Mouse (Mus musculus): ENCODE results near the gene Flywch1.
A peak's percentile ranks its signal among the peaks of the same experiment; 100 is the strongest.

Flywch1 gene

GRCm38 (mm10) chr17:23744651-23745050 lies 26.8 kb downstream of the Flywch1 start:
- DNase-seq (ENCODE audit: extremely low spot score, low spot score), result peak; percentile 33

GRCm38 (mm10) chr17:23744076-23744475 lies 27.3 kb downstream of the Flywch1 start:
- no peak for DNase-seq (ENCODE audit: extremely low spot score, low spot score)

- DNase-seq (ENCODE audit: extremely low spot score, low spot score), result no peak
Observed at GRCm38 (mm10) chr17:23742941-23743340, 28.5 kb downstream of the Flywch1 start.

- DNase-seq (ENCODE audit: extremely low spot score, low spot score), result peak; percentile 37
Observed at GRCm38 (mm10) chr17:23742210-23742793, 29.1 kb downstream of the Flywch1 start.

GRCm38 (mm10) chr17:23741359-23742209 lies 29.8 kb downstream of the Flywch1 start:
- no peak for DNase-seq (ENCODE audit: extremely low spot score, low spot score)

DNA sequence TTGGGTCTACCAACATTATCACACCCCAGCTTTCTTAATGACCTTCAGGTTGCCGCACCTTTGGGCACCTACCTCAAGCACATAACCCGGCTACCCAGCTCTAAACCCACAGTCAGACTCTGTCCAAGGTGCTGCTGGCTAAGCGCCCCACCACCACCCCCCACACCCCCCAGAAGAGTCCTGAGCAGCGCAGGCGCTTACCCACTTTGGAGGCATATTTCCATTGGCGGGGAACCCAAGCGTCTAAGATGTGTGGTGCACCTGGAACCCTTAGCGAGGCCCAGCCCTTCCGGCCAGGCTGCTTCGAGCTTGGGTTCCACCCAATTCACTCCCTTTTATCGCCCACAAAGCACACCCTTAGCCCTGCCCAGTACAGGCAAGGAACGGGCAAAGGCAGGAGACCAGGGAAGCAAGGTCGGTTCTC lies 30.8 kb downstream of the Flywch1 start, which contains the start of gene Paqr4:
Paqr4 (minus strand) TSS at position 270 of the 424 bp plus-strand sequence.
- no peak for DNase-seq (ENCODE audit: extremely low spot score, low spot score)

- DNase-seq (ENCODE audit: extremely low spot score, low spot score), result peak; percentile 88
Observed at GRCm38 (mm10) chr17:23740136-23740584, 31.2 kb downstream of the Flywch1 start.

DNA sequence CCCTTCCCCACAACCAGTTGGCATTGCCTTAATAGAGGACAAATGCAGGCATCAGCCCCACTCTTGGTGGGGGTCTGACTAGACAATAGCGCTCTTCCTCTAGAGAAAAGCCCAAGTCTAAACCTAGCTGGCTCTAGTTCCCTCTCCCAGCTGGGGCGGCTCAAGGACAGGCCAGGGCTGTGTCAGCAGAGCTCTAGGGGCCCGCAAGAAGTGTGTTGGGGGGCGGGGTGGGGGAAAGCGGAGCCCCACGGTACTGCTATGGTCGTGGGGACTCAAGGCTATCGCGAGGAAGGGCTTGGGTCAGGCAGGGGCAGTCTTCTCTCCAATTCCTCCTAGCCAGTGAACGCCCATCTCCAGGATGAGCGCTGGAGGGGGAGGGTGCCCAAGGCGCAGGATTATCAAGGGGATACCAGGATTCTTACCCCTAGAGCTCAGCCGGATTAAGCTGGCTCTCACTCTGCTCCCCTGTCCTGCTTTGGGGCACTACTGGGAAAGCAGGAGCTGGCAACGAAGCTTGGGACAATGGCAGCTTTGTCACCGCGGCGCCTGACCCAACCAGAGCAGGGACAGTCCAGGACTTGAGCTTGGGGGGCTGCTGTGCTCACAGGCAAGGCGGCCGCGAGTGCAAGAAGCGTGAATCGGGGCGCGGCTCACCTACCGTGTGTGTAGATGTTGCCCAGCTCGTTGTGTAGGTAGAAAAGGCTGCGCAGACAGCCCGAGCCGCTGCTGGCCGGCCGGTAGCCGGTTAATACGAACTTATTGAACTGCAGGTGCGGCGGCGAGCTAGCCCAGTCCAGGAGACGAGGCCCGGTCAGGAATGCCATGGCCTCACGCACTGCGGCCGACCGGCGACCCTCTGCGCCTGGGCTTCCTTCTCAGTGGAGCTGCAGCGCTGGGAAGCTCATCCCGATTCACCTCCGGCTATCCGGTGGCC lies 31.9 kb downstream of the Flywch1 start:
- no peak for DNase-seq (ENCODE audit: extremely low spot score, low spot score)

GRCm38 (mm10) chr17:23738836-23739201 lies 32.6 kb downstream of the Flywch1 start:
- no peak for DNase-seq (ENCODE audit: extremely low spot score, low spot score)

DNA sequence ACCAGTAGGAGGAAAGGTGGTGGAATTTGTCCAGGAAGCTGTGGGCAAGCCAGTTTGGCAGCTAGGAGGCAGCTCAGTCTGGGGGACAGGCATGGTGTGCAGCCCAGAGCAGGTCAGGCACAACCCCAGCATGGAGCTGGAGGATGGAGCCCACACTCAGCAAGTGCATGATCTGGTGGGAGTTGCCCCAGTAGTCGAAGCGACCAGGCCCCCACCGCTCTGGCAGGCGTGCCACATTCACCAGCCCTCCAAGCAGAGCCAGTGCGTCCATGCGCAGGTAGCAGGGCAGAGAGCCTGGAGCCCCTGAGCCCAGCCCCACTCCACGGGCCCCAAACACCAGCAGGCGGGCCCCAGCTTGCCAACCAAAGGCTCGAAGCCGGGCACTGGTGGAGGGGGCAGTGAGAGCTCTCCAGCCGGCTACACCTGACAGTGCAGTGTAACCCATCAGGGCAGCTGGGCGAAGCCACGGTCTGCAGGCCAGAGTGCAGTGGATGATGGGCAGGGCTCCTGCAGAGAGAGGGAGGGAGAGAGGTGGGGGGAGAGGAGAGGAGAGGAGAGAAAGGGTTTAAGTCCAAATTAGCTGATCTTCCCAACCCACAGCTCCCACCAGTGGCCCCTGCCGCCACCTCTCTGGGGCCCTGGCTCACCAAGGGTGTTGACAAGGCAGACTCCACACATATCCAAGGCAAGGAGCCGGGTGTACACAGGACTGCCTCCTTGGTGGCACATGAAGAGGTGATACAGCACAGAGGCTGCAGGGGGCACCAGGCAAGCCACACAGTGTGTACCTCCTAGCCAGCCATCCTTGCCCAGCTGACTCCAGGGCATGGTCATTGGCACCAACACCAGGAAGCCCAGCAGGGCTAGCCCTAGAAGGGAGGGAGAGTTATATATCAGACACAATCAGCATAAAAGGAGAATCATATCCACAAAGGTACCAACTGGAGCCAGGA lies 33.6 kb downstream of the Flywch1 start:
- no peak for DNase-seq (ENCODE audit: extremely low spot score, low spot score)

DNA sequence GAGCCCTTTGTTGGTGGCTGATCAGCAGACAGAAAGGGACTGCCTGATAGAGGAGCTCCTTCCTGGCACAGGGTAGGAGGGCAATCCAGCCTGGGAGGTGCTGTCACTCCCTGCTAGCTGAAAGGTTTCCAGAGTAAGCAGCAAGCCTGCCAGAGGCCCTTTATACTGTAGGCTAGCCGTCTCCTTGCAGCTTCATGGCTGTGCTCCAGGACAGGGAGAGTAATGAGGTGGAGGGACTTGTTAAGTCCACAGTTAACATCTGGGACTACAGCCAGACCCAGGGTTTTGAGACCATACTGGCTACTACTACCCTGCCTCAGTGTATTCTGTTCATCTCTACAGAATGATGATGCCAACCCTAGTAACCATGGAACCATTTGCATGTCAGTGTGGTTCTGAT lies 37.1 kb downstream of the Flywch1 start:
- DNase-seq (ENCODE audit: extremely low spot score, low spot score), result no peak

- no peak for DNase-seq (ENCODE audit: extremely low spot score, low spot score)
Observed at GRCm38 (mm10) chr17:23730441-23730840, 41.0 kb downstream of the Flywch1 start.

DNA sequence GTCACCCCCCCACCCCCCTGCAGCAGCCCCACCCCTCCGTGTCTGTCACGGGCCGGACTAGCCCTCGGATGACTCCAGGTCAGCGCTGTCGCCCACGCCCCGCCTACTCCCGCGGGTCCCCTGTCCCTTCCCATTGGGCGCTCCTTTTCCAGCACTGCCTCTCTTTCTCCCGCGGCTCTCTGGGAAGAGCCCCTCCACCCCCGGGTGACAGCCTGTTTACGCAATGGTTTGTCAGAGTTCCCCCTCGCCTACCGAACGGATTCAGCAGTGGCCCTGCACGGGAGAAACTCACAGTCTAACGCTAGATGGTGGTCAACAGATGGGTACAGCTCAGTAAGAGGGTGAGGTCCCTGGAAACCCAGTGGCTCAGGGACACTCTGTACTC lies 44.7 kb downstream of the Flywch1 start:
- peak; percentile 80 for DNase-seq (ENCODE audit: extremely low spot score, low spot score)

GRCm38 (mm10) chr17:23725999-23726757 lies 45.2 kb downstream of the Flywch1 start, which contains the start of gene Pkmyt1:
Gene Pkmyt1 (plus strand): TSS chr17:23726336.
- peak; percentile 92 for DNase-seq (ENCODE audit: extremely low spot score, low spot score)

- DNase-seq (ENCODE audit: extremely low spot score, low spot score), result no peak
Observed at GRCm38 (mm10) chr17:23725477-23725876, 45.9 kb downstream of the Flywch1 start.

DNA sequence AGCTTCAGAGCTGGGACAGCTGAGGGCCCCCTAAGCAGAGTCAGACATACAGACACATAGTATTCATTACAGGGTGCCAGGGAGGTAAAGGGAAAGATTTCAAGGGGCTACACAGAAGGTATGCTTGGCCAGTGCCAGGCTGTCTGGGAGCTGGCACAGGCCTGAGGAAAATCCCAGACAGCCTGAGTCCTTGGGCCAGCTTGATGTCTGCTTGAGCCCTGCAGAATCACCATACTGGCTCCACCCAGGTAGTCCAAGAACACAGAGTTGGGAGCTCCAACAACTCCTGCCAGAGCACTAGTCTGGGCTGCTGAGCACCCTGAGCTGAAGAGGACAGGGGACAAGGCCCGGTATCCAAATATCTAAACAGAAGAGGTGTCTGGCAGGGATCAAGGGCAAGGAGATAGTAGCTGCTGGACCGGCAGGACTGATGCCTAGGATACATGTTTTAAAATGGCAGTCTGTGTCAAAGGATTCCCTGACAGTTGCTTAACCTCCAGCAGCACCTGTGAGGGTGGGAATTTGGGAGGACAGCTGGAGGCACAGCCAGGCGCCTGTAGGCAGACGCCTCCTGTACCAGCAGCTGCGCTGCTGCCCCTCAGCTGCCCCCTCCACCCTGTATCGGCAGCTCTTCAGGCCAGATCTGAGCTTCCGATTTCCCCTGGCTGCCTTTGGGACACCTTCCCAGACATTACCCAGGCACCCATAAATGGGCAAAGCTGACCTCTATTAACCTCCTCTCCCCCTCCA lies 48.9 kb downstream of the Flywch1 start, which contains the start of gene 1520401A03Rik:
1520401A03Rik (minus strand) TSS at position 408 of the 750 bp plus-strand sequence.
- DNase-seq (ENCODE audit: extremely low spot score, low spot score), result no peak

DNA sequence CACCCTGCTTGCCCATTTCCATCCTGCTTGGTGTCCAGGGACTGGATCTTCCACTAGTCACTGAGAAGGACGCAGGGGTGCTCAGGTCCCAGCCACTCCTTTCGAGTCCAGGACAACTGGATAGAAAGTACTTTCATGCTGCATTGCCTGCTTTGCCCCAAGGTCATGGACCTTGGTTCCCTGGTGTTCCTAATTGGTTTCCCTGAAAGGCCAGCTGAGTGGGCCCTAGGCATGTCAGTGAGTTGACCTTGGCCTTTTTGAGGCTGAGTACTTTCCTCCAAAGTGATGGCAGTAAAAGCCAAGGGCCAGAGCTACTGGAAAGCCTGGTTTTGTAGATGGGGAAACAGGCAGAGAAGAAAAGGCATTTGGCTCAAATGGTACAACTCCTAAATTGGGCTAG lies 49.5 kb downstream of the Flywch1 start:
- no peak for DNase-seq (ENCODE audit: extremely low spot score, low spot score)

- no peak for DNase-seq (ENCODE audit: extremely low spot score, low spot score)
Observed at GRCm38 (mm10) chr17:23719455-23719854, 51.9 kb downstream of the Flywch1 start.

DNA sequence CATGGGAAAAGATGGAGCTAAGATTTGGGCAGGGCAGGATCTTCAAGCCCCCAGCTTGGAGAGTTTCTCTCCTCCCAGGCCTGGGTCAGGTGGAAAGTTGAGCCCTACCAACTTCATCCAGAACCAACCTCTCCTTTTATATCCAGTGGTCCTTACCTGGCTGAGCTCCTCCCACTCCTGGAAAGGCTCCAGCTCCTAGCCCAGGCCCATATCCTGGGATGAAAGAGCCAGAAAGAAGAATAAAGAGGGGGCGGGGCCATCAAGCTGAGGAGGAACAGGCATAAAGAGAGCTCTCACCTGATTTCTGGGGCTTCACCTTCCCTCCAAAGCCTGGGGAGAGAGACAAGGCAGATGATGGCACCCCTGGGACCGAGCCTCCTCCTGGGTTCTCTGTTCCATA lies 54.4 kb downstream of the Flywch1 start:
- no peak for DNase-seq (ENCODE audit: extremely low spot score, low spot score)
